Mouse (Mus musculus): ENCODE measurements around the gene Wdr18. TPM values are rescaled to one million over a fixed set of nuclear protein-coding genes. Genes with fewer than 3 reads are reported as not detected.

Gene Wdr18
- total and polyA plus RNA-seq, 3 experiments, result 54.2 to 92.1 (median 70.8) TPM

- no peak within 1 kb of the TSS for H3K4me2 ChIP-seq (ENCODE audit: insufficient read depth, low read depth, poor library complexity, severe bottlenecking)
- TF ChIP-seq ZMIZ1 (IDR thresholded peaks at IDR 0.05; ENCODE audit: low read depth, low read length) (no peak), CHD1 (IDR thresholded peaks at IDR 0.05; ENCODE audit: low read depth, low read length) (no peak), MEF2A (IDR thresholded peaks at IDR 0.05; ENCODE audit: borderline replicate concordance, low read depth, low read length) (no peak), SMC3 (IDR thresholded peaks at IDR 0.05; ENCODE audit: low read depth, low read length) (no peak), E2F4 (IDR thresholded peaks at IDR 0.05; ENCODE audit: insufficient replicate concordance, low read depth, low read length) (no peak), ZC3H11A (IDR thresholded peaks at IDR 0.05; ENCODE audit: low read depth, low read length) (no peak), TBP (conservative IDR thresholded peaks at IDR 0.05; ENCODE audit: low read depth, low read length) (no peak), USF2 (conservative IDR thresholded peaks at IDR 0.05; ENCODE audit: low read depth, low read length) (no peak), MAX (IDR thresholded peaks at IDR 0.05; ENCODE audit: low read length) (no peak), CTCF (conservative IDR thresholded peaks at IDR 0.05 in 1 of 2, IDR thresholded peaks at IDR 0.05 in 1 of 2; ENCODE audit: low read depth in 2 of 2, low read length in 2 of 2) (no peak), RAD21 (IDR thresholded peaks at IDR 0.05; ENCODE audit: low read depth, low read length) (no peak), ZKSCAN1 (IDR thresholded peaks at IDR 0.05; ENCODE audit: borderline replicate concordance, low read depth, low read length) (no peak), CHD2 (IDR thresholded peaks at IDR 0.05; ENCODE audit: low read length) (no peak), POLR2AphosphoS2 (IDR thresholded peaks at IDR 0.05; ENCODE audit: low read depth, low read length) (no peak), SIN3A (IDR thresholded peaks at IDR 0.05; ENCODE audit: low read length) (no peak), NRF1 (IDR thresholded peaks at IDR 0.05; ENCODE audit: low read depth, low read length) (no peak)
- no peak within 1 kb of the TSS for H3K9ac ChIP-seq (ENCODE audit: insufficient read depth, low read depth)
- H3K4me1 ChIP-seq (ENCODE audit: control insufficient read depth in 1 of 2, insufficient read depth in 2 of 2), result peaks cover 3 to 32% of the 10 kb centered on the region in 2 experiments
- in situ Hi-C loops (cut with MboI; ENCODE audit: low pct_ligation_motif_present, low pct_unique_long_range_greater_than_20kb, low sequenced_read_pairs) (loop anchor here (5.0 kb wide), 1 partner anchor 89 kb away; no protein-coding TSS in a partner anchor), dilution Hi-C loops (cut with MboI; ENCODE audit: extremely low pct_ligation_motif_present, extremely low pct_unique_long_range_greater_than_20kb, low sequenced_read_pairs) (no loop called here)
- H3K9me3 ChIP-seq (replicated peaks; ENCODE audit: low read length), result peaks cover 4% of the 10 kb centered on the region
- no peak within 1 kb of the TSS for H3K4me3 ChIP-seq (replicated peaks in 1 of 3; ENCODE audit: low read depth in 2 of 3, low read length in 2 of 3, poor library complexity in 1 of 3)
- H3K36me3 ChIP-seq (replicated peaks in 1 of 2; ENCODE audit: control insufficient read depth in 1 of 2, insufficient read depth in 1 of 2, low read length in 1 of 2), result no peaks in the 10 kb centered on the region
- H3K27ac ChIP-seq (ENCODE audit: insufficient read depth, low read depth), result no peak within 1 kb of the TSS
- H3K27me3 ChIP-seq (replicated peaks), result no peaks in the 10 kb centered on the region
- H3K79me2 ChIP-seq (replicated peaks; ENCODE audit: control insufficient read depth, extremely low read depth, insufficient read depth, poor library complexity, severe bottlenecking), result no peaks in the 10 kb centered on the region; the same call in 1 of the 2 replicates
- no peak for DNase-seq (ENCODE audit: extremely low read depth)
Observed at GRCm38 (mm10) chr10:79920958-79921535, 38.9 kb upstream of the Wdr18 start, which contains the start of gene R3hdm4. Gene R3hdm4, minus strand, starts transcription at chr10:79921208.

GRCm38 (mm10) chr10:79921572-79921971 is 38.4 kb upstream of the Wdr18 start:
- in situ Hi-C loops (cut with MboI; ENCODE audit: low pct_ligation_motif_present, low pct_unique_long_range_greater_than_20kb, low sequenced_read_pairs) (loop anchor here (5.0 kb wide), 1 partner anchor 89 kb away; no protein-coding TSS in a partner anchor), dilution Hi-C loops (cut with MboI; ENCODE audit: extremely low pct_ligation_motif_present, extremely low pct_unique_long_range_greater_than_20kb, low sequenced_read_pairs) (no loop called here)
- H3K79me2 ChIP-seq (replicated peaks; ENCODE audit: control insufficient read depth, extremely low read depth, insufficient read depth, poor library complexity, severe bottlenecking), result no peaks in the 10 kb centered on the region
- no peak for DNase-seq (ENCODE audit: extremely low read depth)
- no peaks in the 10 kb centered on the region for H3K27me3 ChIP-seq (replicated peaks)
- H3K4me1 ChIP-seq (ENCODE audit: control insufficient read depth in 1 of 2, insufficient read depth in 2 of 2), result peaks cover 2 to 33% of the 10 kb centered on the region in 2 experiments; a peak in 2 of 4 replicates
- H3K36me3 ChIP-seq (replicated peaks in 1 of 2; ENCODE audit: control insufficient read depth in 1 of 2, insufficient read depth in 1 of 2, low read length in 1 of 2), result no peaks in the 10 kb centered on the region
- H3K9me3 ChIP-seq (replicated peaks; ENCODE audit: low read length), result peaks cover 4% of the 10 kb centered on the region
- no peak overlapping the region for H3K4me3 ChIP-seq (replicated peaks in 1 of 3; ENCODE audit: low read depth in 2 of 3, low read length in 2 of 3, poor library complexity in 1 of 3)
- no peak overlapping the region for H3K9ac ChIP-seq (ENCODE audit: insufficient read depth, low read depth)
- TF ChIP-seq RCOR1 (conservative IDR thresholded peaks at IDR 0.05; ENCODE audit: low read depth, low read length) (no peak), HCFC1 (IDR thresholded peaks at IDR 0.05; ENCODE audit: low read depth, low read length) (no peak), CHD1 (IDR thresholded peaks at IDR 0.05; ENCODE audit: low read depth, low read length) (no peak), USF2 (conservative IDR thresholded peaks at IDR 0.05; ENCODE audit: low read depth, low read length) (no peak), POLR2AphosphoS2 (IDR thresholded peaks at IDR 0.05; ENCODE audit: low read depth, low read length) (no peak), SIN3A (IDR thresholded peaks at IDR 0.05; ENCODE audit: low read length) (no peak), JUND (conservative IDR thresholded peaks at IDR 0.05; ENCODE audit: low read depth, low read length) (no peak), ZNF384 (IDR thresholded peaks at IDR 0.05; ENCODE audit: low read depth, low read length) (no peak), GABPA (IDR thresholded peaks at IDR 0.05; ENCODE audit: insufficient replicate concordance, low read depth, low read length) (no peak), RAD21 (IDR thresholded peaks at IDR 0.05; ENCODE audit: low read depth, low read length) (no peak), ZKSCAN1 (IDR thresholded peaks at IDR 0.05; ENCODE audit: borderline replicate concordance, low read depth, low read length) (no peak), PAX5 (IDR thresholded peaks at IDR 0.05; ENCODE audit: low read length) (no peak)
- H3K27ac ChIP-seq (ENCODE audit: insufficient read depth, low read depth), result no peak overlapping the region
- no peak overlapping the region for H3K4me2 ChIP-seq (ENCODE audit: insufficient read depth, low read depth, poor library complexity, severe bottlenecking)
